Mouse (Mus musculus) lung, postnatal 0 days (tissue): ENCODE results near the gene Med1.

Experiments used
- CTCF ChIP-seq: IDR thresholded peaks from 2 replicates; pipeline ENCODE4 v1.5.1; 2016; ENCODE audit warnings: antibody characterized with exemption, mild to moderate bottlenecking
- EP300 ChIP-seq: IDR thresholded peaks from 2 replicates; pipeline ENCODE4 v1.6.1; 2016; ENCODE audit warnings: antibody characterized with exemption, mild to moderate bottlenecking, control low read depth

- no peak for TF ChIP-seq CTCF
- TF ChIP-seq EP300, result no peak
Observed at GRCm38 (mm10) chr11:98226349-98226748, 33.3 kb upstream of the Med1 start.
